Mouse (Mus musculus) embryonic stem cell, embryonic (primary cell): ENCODE results near the gene Mllt6.
"Not testable (repeated sequence)": the region's sequence is repeated elsewhere in the genome, so short reads cannot be mapped to it uniquely, and the experiment has no call there.

Source experiments
- CTCF ChIA-PET, 4 experiments: fragments of 300-600 bp in 2 of 4; fragments of 350-600 bp in 2 of 4; sonication (Branson Sonifier 250); formaldehyde crosslinking; loops; one replicate each; lab custom pipeline; 2022; ENCODE audit warnings: inconsistent platforms in 2 of 4; lab: Charles Lee
- POLR2A ChIA-PET, 4 experiments: fragments of 300-600 bp in 2 of 4; fragments of 350-600 bp in 2 of 4; sonication (Branson Sonifier 250); formaldehyde crosslinking; loops; one replicate each; lab custom pipeline; 2022; ENCODE audit warnings: antibody characterized with exemption in 4 of 4, inconsistent platforms in 1 of 4; lab: Charles Lee

Gene Mllt6

GRCm38 (mm10) chr11:97631938-97632337 lies 31.3 kb upstream of the Mllt6 start:
- POLR2A ChIA-PET, result interaction anchor here (0.6 to 7.4 kb wide), 47 partner anchors 9 to 444 kb away, joined by 3 to 145 read pairs (median 4); partner anchors contain the start of genes Mllt6 (in 3 of the 4), Pcgf2 (in 2 of the 4), Psmb3 (in 2 of the 4) and Rpl23 (in 2 of the 4)
- CTCF ChIA-PET, result interaction anchor here (0.5 to 3.6 kb wide), 49 partner anchors 10 to 807 kb away, joined by 3 to 34 read pairs (median 4); partner anchors contain the start of genes Pcgf2 (in 2 of the 4), Cisd3 (in 1 of the 4), Fbxo47 (in 1 of the 4) and Mien1 (in 1 of the 4)

GRCm38 (mm10) chr11:97632440-97632839 lies 30.8 kb upstream of the Mllt6 start:
- CTCF ChIA-PET, result interaction anchor here (0.5 to 3.6 kb wide), 47 partner anchors 10 to 806 kb away, joined by 3 to 34 read pairs (median 4); partner anchors contain the start of genes Pcgf2 (in 2 of the 4), Cisd3 (in 1 of the 4), Fbxo47 (in 1 of the 4) and Mien1 (in 1 of the 4)

GRCm38 (mm10) chr11:97635468-97636019 lies 27.7 kb upstream of the Mllt6 start:
- ChIA-PET CTCF (interaction anchor here in 3 of 4 experiments (0.5 to 2.8 kb wide), 13 partner anchors 9 to 1202 kb away, joined by 3 to 18 read pairs (median 3); no protein-coding TSS in a partner anchor), POLR2A (interaction anchor here (0.6 to 4.7 kb wide), 26 partner anchors 8 to 147 kb away, joined by 3 to 38 read pairs (median 11); partner anchors contain the start of genes Cisd3 (in 1 of the 4), Mllt6 (in 1 of the 4), Pcgf2 (in 1 of the 4) and Psmb3 (in 1 of the 4))

More at GRCm38 (mm10) chr11:97632440-97632839, 30.8 kb upstream of the Mllt6 start:
- POLR2A ChIA-PET, result interaction anchor here (0.6 to 7.4 kb wide), 42 partner anchors 9 to 444 kb away, joined by 3 to 145 read pairs (median 4); partner anchors contain the start of genes Mllt6 (in 3 of the 4), Pcgf2 (in 2 of the 4), Psmb3 (in 2 of the 4) and Rpl23 (in 2 of the 4)

GRCm38 (mm10) chr11:97641668-97642067 lies 21.5 kb upstream of the Mllt6 start:
- CTCF ChIA-PET, result interaction anchor here in 3 of 4 experiments (0.6 to 6.3 kb wide), 14 partner anchors 10 to 340 kb away, joined by 3 to 174 read pairs (median 3); partner anchors contain the start of gene Mllt6 (in 1 of the 3)
- POLR2A ChIA-PET, result interaction anchor here (0.5 to 7.6 kb wide), 31 partner anchors 9 to 184 kb away, joined by 3 to 221 read pairs (median 4); partner anchors contain the start of genes Epop (in 2 of the 4) and Mllt6 (in 1 of the 4)

GRCm38 (mm10) chr11:97642746-97643145 lies 20.5 kb upstream of the Mllt6 start:
- ChIA-PET CTCF (interaction anchor here (0.5 to 6.3 kb wide), 22 partner anchors 9 to 166 kb away, joined by 3 to 174 read pairs (median 4); partner anchors contain the start of genes Psmb3 (in 2 of the 4) and Mllt6 (in 1 of the 4)), POLR2A (interaction anchor here (0.6 to 7.6 kb wide), 29 partner anchors 8 to 153 kb away, joined by 3 to 221 read pairs (median 5); partner anchors contain the start of genes Epop (in 2 of the 4) and Mllt6 (in 1 of the 4))

GRCm38 (mm10) chr11:97643380-97644055 lies 19.7 kb upstream of the Mllt6 start:
- ChIA-PET CTCF (interaction anchor here (0.6 to 6.3 kb wide), 17 partner anchors 11 to 74 kb away, joined by 3 to 174 read pairs (median 10); partner anchors contain the start of genes Mllt6 (in 1 of the 4) and Psmb3 (in 1 of the 4)), POLR2A (interaction anchor here (0.6 to 7.6 kb wide), 21 partner anchors 11 to 245 kb away, joined by 3 to 221 read pairs (median 6); partner anchors contain the start of genes Epop (in 2 of the 4), Mllt6 (in 2 of the 4) and Pcgf2 (in 1 of the 4))

- CTCF ChIA-PET, result interaction anchor here (0.5 to 6.3 kb wide), 142 partner anchors 8 to 550 kb away, joined by 3 to 174 read pairs (median 5); partner anchors contain the start of genes Epop (in 4 of the 4), Psmb3 (in 4 of the 4), Mllt6 (in 3 of the 4) and Pcgf2 (in 3 of the 4)
- POLR2A ChIA-PET, result interaction anchor here (0.5 to 7.6 kb wide), 85 partner anchors 8 to 409 kb away, joined by 3 to 221 read pairs (median 5); partner anchors contain the start of genes Cisd3 (in 3 of the 4), Epop (in 3 of the 4), Mllt6 (in 3 of the 4) and Pcgf2 (in 3 of the 4)
Measured at GRCm38 (mm10) chr11:97644834-97645233, 18.4 kb upstream of the Mllt6 start.

- CTCF ChIA-PET, result not testable (repeated sequence)
- POLR2A ChIA-PET, result interaction anchor here in 2 of 4 experiments (0.8 to 24.1 kb wide), 5 partner anchors 11 to 24 kb away, joined by 3 to 970 read pairs (median 221); partner anchors contain the start of gene Mllt6 (in 2 of the 2)
Measured at GRCm38 (mm10) chr11:97648541-97648940, 14.7 kb upstream of the Mllt6 start.

- POLR2A ChIA-PET, result interaction anchor here in 3 of 4 experiments (0.7 to 24.1 kb wide), 31 partner anchors 8 to 583 kb away, joined by 3 to 970 read pairs (median 4); partner anchors contain the start of genes Mllt6 (in 2 of the 3), Pcgf2 (in 2 of the 3), Psmb3 (in 2 of the 3) and Cisd3 (in 1 of the 3)
- CTCF ChIA-PET, result interaction anchor here (0.5 to 3.1 kb wide), 13 partner anchors 13 to 578 kb away, joined by 3 to 12 read pairs (median 3); partner anchors contain the start of gene Mllt6 (in 1 of the 4)
Measured at GRCm38 (mm10) chr11:97650341-97650740, 12.9 kb upstream of the Mllt6 start.

GRCm38 (mm10) chr11:97653376-97653775 lies 9.8 kb upstream of the Mllt6 start:
- ChIA-PET POLR2A (interaction anchor here (0.6 to 24.1 kb wide), 40 partner anchors 8 to 549 kb away, joined by 3 to 970 read pairs (median 5); partner anchors contain the start of genes Mllt6 (in 4 of the 4), Cdk12 (in 1 of the 4), Cisd3 (in 1 of the 4) and Epop (in 1 of the 4)), CTCF (interaction anchor here (0.5 to 2.4 kb wide), 11 partner anchors 8 to 160 kb away, joined by 3 to 18 read pairs (median 6); no protein-coding TSS in a partner anchor)

GRCm38 (mm10) chr11:97654210-97654609 lies 9.0 kb upstream of the Mllt6 start:
- CTCF ChIA-PET, result interaction anchor here (0.5 to 2.4 kb wide), 11 partner anchors 9 to 159 kb away, joined by 3 to 18 read pairs (median 6); no protein-coding TSS in a partner anchor
- POLR2A ChIA-PET, result interaction anchor here (0.6 to 24.1 kb wide), 46 partner anchors 8 to 412 kb away, joined by 3 to 970 read pairs (median 4); partner anchors contain the start of genes Mllt6 (in 3 of the 4), Arhgap23 (in 1 of the 4), Cisd3 (in 1 of the 4) and Epop (in 1 of the 4)

GRCm38 (mm10) chr11:97656269-97656971 lies 6.8 kb upstream of the Mllt6 start:
- POLR2A ChIA-PET, result interaction anchor here (0.6 to 29.4 kb wide), 43 partner anchors 9 to 570 kb away, joined by 3 to 970 read pairs (median 4); partner anchors contain the start of genes Epop (in 3 of the 4), Mllt6 (in 2 of the 4), Psmb3 (in 2 of the 4) and 1700001P01Rik (in 1 of the 4)

GRCm38 (mm10) chr11:97657184-97657945 lies 5.8 kb upstream of the Mllt6 start:
- POLR2A ChIA-PET, result interaction anchor here (0.6 to 29.4 kb wide), 63 partner anchors 8 to 640 kb away, joined by 3 to 970 read pairs (median 4); partner anchors contain the start of genes Psmb3 (in 4 of the 4), Cisd3 (in 3 of the 4), Epop (in 3 of the 4) and Pcgf2 (in 3 of the 4)
- CTCF ChIA-PET, result interaction anchor here (0.6 to 4.0 kb wide), 18 partner anchors 8 to 347 kb away, joined by 3 to 31 read pairs (median 4); no protein-coding TSS in a partner anchor

More at GRCm38 (mm10) chr11:97656269-97656971, 6.8 kb upstream of the Mllt6 start:
- CTCF ChIA-PET, result interaction anchor here (0.6 to 4.0 kb wide), 16 partner anchors 9 to 782 kb away, joined by 3 to 31 read pairs (median 3); partner anchors contain the start of gene Mien1 (in 1 of the 4)

GRCm38 (mm10) chr11:97657967-97658366 lies 5.2 kb upstream of the Mllt6 start:
- ChIA-PET CTCF (interaction anchor here (0.6 to 4.0 kb wide), 17 partner anchors 7 to 348 kb away, joined by 3 to 31 read pairs (median 4); no protein-coding TSS in a partner anchor), POLR2A (interaction anchor here (0.5 to 29.4 kb wide), 52 partner anchors 8 to 483 kb away, joined by 3 to 970 read pairs (median 5); partner anchors contain the start of genes Psmb3 (in 4 of the 4), Cisd3 (in 3 of the 4), Epop (in 3 of the 4) and Pcgf2 (in 3 of the 4))
